15 mouse cellular contexts compared by ENCODE assay signal in the genomic region with DNA sequence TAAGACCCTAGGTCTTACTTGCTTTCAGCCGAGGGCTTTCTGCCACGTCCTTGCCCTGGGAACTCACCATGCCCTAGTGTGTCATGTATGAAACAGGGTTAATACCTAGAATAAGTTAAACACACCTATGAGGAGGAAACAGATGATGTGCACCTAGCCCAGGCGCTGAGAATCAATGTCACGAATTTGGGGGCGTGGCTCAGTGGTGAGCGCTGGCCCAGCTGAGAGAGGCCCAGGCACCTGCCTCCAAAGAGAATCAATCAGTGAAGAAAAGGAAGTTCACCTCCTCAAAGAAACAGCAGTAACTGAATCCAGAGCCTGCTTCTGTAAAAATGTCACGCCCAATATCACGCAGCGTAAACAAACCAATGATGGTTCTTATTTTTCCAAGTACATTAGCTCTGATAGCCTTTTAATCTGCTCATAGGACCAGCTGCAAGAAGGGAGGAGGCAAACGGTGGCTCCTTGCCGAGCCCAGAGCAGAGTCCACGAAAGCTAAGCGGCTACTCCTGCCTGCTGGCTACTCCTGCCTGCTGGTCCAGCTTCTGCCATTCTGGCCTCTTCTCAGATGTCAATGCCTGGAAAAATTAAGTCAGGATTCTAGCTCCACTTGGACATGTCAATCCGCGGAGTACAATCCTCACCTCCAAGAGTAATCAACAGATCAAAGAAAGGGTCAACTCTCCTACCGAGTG. TPM values are rescaled to one million over a fixed set of nuclear protein-coding genes. Genes with fewer than 3 reads are reported as not detected.
A peak's percentile ranks its signal among the peaks of the same experiment; 100 is the strongest.
DNase-seq lines count a peak whose midpoint lies in the region; ATAC-seq and TF ChIP-seq lines count a peak whose summit lies in the region.
"Had no signal": no experiment of that assay in that cellular context is flagged by ENCODE, and none has a peak within 500 bp of the region (broad histone marks: within the 10 kb centered on the region; RNA-seq: fewer than 3 reads in every experiment).

No protein-coding gene starts in this region.

- H3K9ac ChIP-seq in kidney, embryonic 14.5 days (ENCODE audit: low read depth, low read length), result no peak overlapping the region
- no peak overlapping the region for H3K9ac ChIP-seq in stomach, postnatal 0 days (ENCODE audit: low read length)
- H3K9ac ChIP-seq in forebrain, embryonic 12.5 days, result no peak overlapping the region
- H3K9ac ChIP-seq: midbrain, embryonic 15.5 days; neural tube, embryonic 12.5 days had no signal

- H3K27me3 ChIP-seq in kidney, embryonic 14.5 days (ENCODE audit: control insufficient read depth, insufficient read depth, low read length), result no peaks in the 10 kb centered on the region
- H3K27me3 ChIP-seq in stomach, postnatal 0 days (ENCODE audit: control insufficient read depth, insufficient read depth, low read length), result no peaks in the 10 kb centered on the region
- H3K27me3 ChIP-seq in forebrain, embryonic 12.5 days, result no peaks in the 10 kb centered on the region
- H3K27me3 ChIP-seq: heart, embryonic 13.5 days; midbrain, embryonic 15.5 days; neural tube, embryonic 12.5 days had no signal

- ATAC-seq in kidney, embryonic 14.5 days (ENCODE audit: low FRiP score, low TSS enrichment), result no peak
- peak; percentile 21; the same call in 1 of the 2 replicates for ATAC-seq in stomach, postnatal 0 days (ENCODE audit: low FRiP score, low TSS enrichment)
- no peak for ATAC-seq in forebrain, embryonic 12.5 days (ENCODE audit: low FRiP score)
- ATAC-seq: forebrain, embryonic 14.5 days; midbrain, embryonic 15.5 days had no signal

- no peaks in the 10 kb centered on the region for H3K9me3 ChIP-seq in kidney, embryonic 14.5 days (ENCODE audit: control insufficient read depth, low read length)
- H3K9me3 ChIP-seq in stomach, postnatal 0 days (ENCODE audit: control insufficient read depth, low read length), result no peaks in the 10 kb centered on the region
- H3K9me3 ChIP-seq in forebrain, embryonic 12.5 days, result no peaks in the 10 kb centered on the region
- H3K9me3 ChIP-seq: heart, embryonic 13.5 days; hindbrain, embryonic 10.5 days; limb, embryonic 10.5 days; midbrain, embryonic 15.5 days; neural tube, embryonic 12.5 days had no signal

- H3K4me3 ChIP-seq in kidney, embryonic 14.5 days (ENCODE audit: low read length), result no peak overlapping the region
- no peak overlapping the region for H3K4me3 ChIP-seq in stomach, postnatal 0 days (ENCODE audit: low read depth, low read length)
- H3K4me3 ChIP-seq in forebrain, embryonic 12.5 days (replicated peaks), result no peak overlapping the region
- H3K4me3 ChIP-seq: heart, embryonic 13.5 days; hindbrain, embryonic 10.5 days; limb, embryonic 10.5 days; midbrain, embryonic 15.5 days; neural tube, embryonic 12.5 days had no signal

- no peak for TF ChIP-seq CTCF in stomach, postnatal 0 days (IDR thresholded peaks at IDR 0.05; ENCODE audit: low read depth)

- no peaks in the 10 kb centered on the region; the same call in 1 of the 2 replicates for H3K36me3 ChIP-seq in kidney, embryonic 14.5 days (ENCODE audit: control insufficient read depth, insufficient read depth, low read length)
- no peaks in the 10 kb centered on the region for H3K36me3 ChIP-seq in stomach, postnatal 0 days (ENCODE audit: control insufficient read depth, insufficient read depth, low read length)
- peaks cover 10% of the 10 kb centered on the region for H3K36me3 ChIP-seq in forebrain, embryonic 12.5 days (replicated peaks)
- H3K36me3 ChIP-seq: midbrain, embryonic 15.5 days had no signal

- WGBS in kidney, embryonic 14.5 days, result 76% methylated on average over 16 of the region's 16 CpGs
- 74% methylated on average over 16 of the region's 16 CpGs for WGBS in stomach, postnatal 0 days
- 90% methylated on average over 16 of the region's 16 CpGs for WGBS in forebrain, embryonic 12.5 days

- H3K4me2 ChIP-seq in kidney, embryonic 14.5 days (replicated peaks; ENCODE audit: low read depth, low read length), result no peak overlapping the region
- H3K4me2 ChIP-seq in stomach, postnatal 0 days (replicated peaks; ENCODE audit: low read depth), result no peak overlapping the region
- H3K4me2 ChIP-seq in forebrain, embryonic 12.5 days, result no peak overlapping the region
- H3K4me2 ChIP-seq: heart, embryonic 13.5 days; midbrain, embryonic 15.5 days; neural tube, embryonic 12.5 days had no signal

- no peak for TF ChIP-seq EP300 in stomach, postnatal 0 days (optimal IDR thresholded peaks at IDR 0.05)

- DNase-seq in kidney, adult 11 months, result peak; percentile 66
- DNase-seq in thymus, postnatal 4 days, result peak; percentile 65
- no peak for DNase-seq in thymus, postnatal 0 days (ENCODE audit: low spot score)
- peak; percentile 59 for DNase-seq in gastrocnemius, postnatal 10 days
- peak; percentile 70 for DNase-seq in stomach, postnatal 0 days (ENCODE audit: low spot score)
- no peak for DNase-seq in ovary, postnatal 14 days (ENCODE audit: low spot score)
- DNase-seq: lung, adult 2 months had no signal

- H3K27ac ChIP-seq in kidney, embryonic 14.5 days (ENCODE audit: low read depth, low read length), result no peak overlapping the region
- H3K27ac ChIP-seq in stomach, postnatal 0 days (replicated peaks), result no peak overlapping the region
- H3K27ac ChIP-seq in forebrain, embryonic 12.5 days, result no peak overlapping the region
- H3K27ac ChIP-seq: hindbrain, embryonic 10.5 days; limb, embryonic 10.5 days; midbrain, embryonic 15.5 days; neural tube, embryonic 12.5 days had no signal

- peaks cover 13% of the 10 kb centered on the region; the same call in 1 of the 2 replicates for H3K4me1 ChIP-seq in kidney, embryonic 14.5 days (ENCODE audit: control insufficient read depth, insufficient read depth, low read length)
- peaks cover 5% of the 10 kb centered on the region for H3K4me1 ChIP-seq in stomach, postnatal 0 days (replicated peaks; ENCODE audit: control insufficient read depth, insufficient read depth)
- H3K4me1 ChIP-seq in forebrain, embryonic 12.5 days, result peaks cover 39% of the 10 kb centered on the region

RNA-seq across cellular contexts. Expression of a gene that starts 23.9 kb away (rescaled TPM):
- 16.7 and 20.0 TPM in 2 replicates for polyA plus RNA-seq in kidney, embryonic 14.5 days (2014; fragmentation: Nextera tagmentation; extraction: Ambion mirVana)
- polyA plus RNA-seq in thymus, postnatal 0 days (2015; fragmentation: Nextera tagmentation; extraction: Ambion mirVana), result 12.8 and 15.3 TPM in 2 replicates
- 10 to 100 TPM; 65.2 to 82.4 TPM for total RNA-seq in gastrocnemius, postnatal 10 days (2021)
- 4.1 and 4.5 TPM in 2 replicates for polyA plus RNA-seq in stomach, postnatal 0 days (2015; fragmentation: Nextera tagmentation; extraction: Ambion mirVana)
- 17.6 and 18.8 TPM in 2 replicates for polyA plus RNA-seq in forebrain, embryonic 12.5 days (2016; fragmentation: Nextera tagmentation; extraction: Ambion mirVana)

Comparison
In these comparisons a context has a peak if more than half of its experiments do, and no peak if none do; other contexts are left out.
1. DNase-seq: peak in kidney, adult 11 months (single experiment), thymus, postnatal 4 days (single experiment), gastrocnemius, postnatal 10 days (single experiment) and stomach, postnatal 0 days (single experiment); none in thymus, postnatal 0 days (single experiment) and ovary, postnatal 14 days (single experiment).